Comparison of ENCODE assay signal across 8 mouse cellular contexts in the genomic region with DNA sequence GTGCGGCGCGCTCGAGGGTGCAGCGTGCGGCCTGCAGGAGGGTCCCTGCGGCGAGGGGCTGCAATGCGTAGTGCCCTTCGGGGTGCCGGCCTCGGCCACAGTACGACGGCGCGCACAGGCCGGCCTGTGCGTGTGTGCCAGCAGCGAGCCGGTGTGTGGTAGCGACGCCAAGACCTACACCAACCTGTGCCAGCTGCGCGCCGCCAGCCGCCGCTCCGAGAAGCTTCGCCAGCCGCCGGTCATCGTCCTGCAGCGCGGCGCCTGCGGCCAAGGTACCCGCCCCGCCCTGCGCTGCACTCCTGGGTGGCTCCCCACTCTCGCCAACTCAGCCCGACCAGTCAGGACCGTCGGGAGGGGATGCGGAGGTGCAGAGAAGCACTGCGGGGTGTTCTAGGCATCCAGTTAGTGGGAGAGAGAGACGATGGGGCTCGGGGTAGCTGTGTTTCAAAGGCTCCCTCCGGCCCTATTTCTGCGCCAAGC. TPM values are rescaled to one million over a fixed set of nuclear protein-coding genes. Genes with fewer than 3 reads are reported as not detected.
A peak's percentile ranks its signal among the peaks of the same experiment; 100 is the strongest.
DNase-seq lines count a peak whose midpoint lies in the region; ATAC-seq and TF ChIP-seq lines count a peak whose summit lies in the region.

No protein-coding gene starts in this region.

- H3K4me3 ChIP-seq in ES-Bruce4 (ENCODE audit: low read depth, low read length): peak overlapping the region; percentile 77
- H3K4me3 ChIP-seq in hindbrain, postnatal 0 days (ENCODE audit: low read length): peak overlapping the region; percentile 44
- H3K4me3 ChIP-seq in liver, embryonic 16.5 days (ENCODE audit: low read depth, low read length): peak overlapping the region; percentile 50
- H3K4me3 ChIP-seq in stomach, embryonic 14.5 days (ENCODE audit: low read depth, low read length): peak overlapping the region; percentile 54

- peak; percentile 56 for ATAC-seq in hindbrain, postnatal 0 days
- no peak for ATAC-seq in liver, embryonic 16.5 days (ENCODE audit: low read depth)
- no peak; the same call in 1 of the 2 replicates for ATAC-seq in stomach, embryonic 14.5 days (ENCODE audit: insufficient number of reproducible peaks, insufficient read depth, low FRiP score, low read depth)
- no peak for ATAC-seq in CD4-positive, CD25-positive, alpha-beta regulatory T cell, adult 4 months

- no peak for TF ChIP-seq POLR2A in ES-Bruce4 (IDR thresholded peaks at IDR 0.05; ENCODE audit: insufficient read depth, low read length)

- TF ChIP-seq EP300 in ES-Bruce4 (IDR thresholded peaks at IDR 0.05; ENCODE audit: insufficient read depth, low read depth, low read length): no peak

- peak; percentile 72 for DNase-seq in adrenal gland, postnatal 14 days
- DNase-seq in gastrocnemius, postnatal 10 days: peak; percentile 62
- DNase-seq in hindbrain, postnatal 0 days (ENCODE audit: low spot score): no peak
- no peak for DNase-seq in left cerebral cortex, adult 8-10 months (ENCODE audit: low spot score in 2 of 2)

- 2% methylated on average over 49 of the region's 49 CpGs for WGBS in hindbrain, postnatal 0 days
- 1% methylated on average over 46 of the region's 49 CpGs for WGBS in liver, embryonic 16.5 days (ENCODE audit: insufficient replicate concordance)
- WGBS in stomach, embryonic 14.5 days: under 1% methylated on average over 48 of the region's 49 CpGs

- H3K36me3 ChIP-seq in ES-Bruce4 (ENCODE audit: control insufficient read depth, insufficient read depth, low read length, poor library complexity, severe bottlenecking): no peaks in the 10 kb centered on the region
- H3K36me3 ChIP-seq in hindbrain, postnatal 0 days (ENCODE audit: insufficient read depth, low read length): no peaks in the 10 kb centered on the region
- no peaks in the 10 kb centered on the region for H3K36me3 ChIP-seq in liver, embryonic 16.5 days (ENCODE audit: control insufficient read depth, insufficient read depth)
- no peaks in the 10 kb centered on the region for H3K36me3 ChIP-seq in stomach, embryonic 14.5 days (ENCODE audit: control insufficient read depth, insufficient read depth, low read length)

- TF ChIP-seq CTCF in ES-Bruce4 (IDR thresholded peaks at IDR 0.05; ENCODE audit: low read depth, low read length): no peak
- TF ChIP-seq CTCF in hindbrain, postnatal 0 days (IDR thresholded peaks at IDR 0.05; ENCODE audit: low read depth): no peak

- H3K4me2 ChIP-seq in hindbrain, postnatal 0 days (ENCODE audit: low read depth, low read length): peak overlapping the region; percentile 64
- peak overlapping the region; percentile 57 for H3K4me2 ChIP-seq in liver, embryonic 16.5 days (ENCODE audit: low read depth, low read length)
- H3K4me2 ChIP-seq in stomach, embryonic 14.5 days (replicated peaks; ENCODE audit: low read depth, low read length): peak overlapping the region; percentile 84

- H3K4me1 ChIP-seq in ES-Bruce4 (ENCODE audit: control insufficient read depth, insufficient read depth, low read length): no peaks in the 10 kb centered on the region
- peaks cover 16% of the 10 kb centered on the region; the same call in 1 of the 2 replicates for H3K4me1 ChIP-seq in hindbrain, postnatal 0 days (ENCODE audit: insufficient read depth, low read length)
- no peaks in the 10 kb centered on the region for H3K4me1 ChIP-seq in liver, embryonic 16.5 days (ENCODE audit: control insufficient read depth, low read depth, low read length)
- peaks cover 13% of the 10 kb centered on the region for H3K4me1 ChIP-seq in stomach, embryonic 14.5 days (ENCODE audit: control insufficient read depth, insufficient read depth, low read length)

- peak overlapping the region; percentile 39 for H3K9ac ChIP-seq in ES-Bruce4 (ENCODE audit: low read depth, poor library complexity, severe bottlenecking)
- H3K9ac ChIP-seq in hindbrain, postnatal 0 days (replicated peaks; ENCODE audit: low read length): peak overlapping the region; percentile 43
- H3K9ac ChIP-seq in liver, embryonic 16.5 days (ENCODE audit: low read depth, low read length): no peak overlapping the region
- H3K9ac ChIP-seq in stomach, embryonic 14.5 days (replicated peaks; ENCODE audit: low read depth, low read length): 0 out of 2 replicates have a peak overlapping the region, but pooled peaks have one; percentile 14

- H3K27ac ChIP-seq in ES-Bruce4 (ENCODE audit: insufficient read depth, low read length): no peak overlapping the region
- peak overlapping the region; percentile 36; the same call in 1 of the 2 replicates for H3K27ac ChIP-seq in hindbrain, postnatal 0 days
- no peak overlapping the region for H3K27ac ChIP-seq in liver, embryonic 16.5 days (ENCODE audit: low read length)
- H3K27ac ChIP-seq in stomach, embryonic 14.5 days (ENCODE audit: low read length): no peak overlapping the region

- H3K9me3 ChIP-seq in ES-Bruce4 (replicated peaks; ENCODE audit: control insufficient read depth, insufficient read depth, low read length, poor library complexity, severe bottlenecking): no peaks in the 10 kb centered on the region
- H3K9me3 ChIP-seq in hindbrain, postnatal 0 days (ENCODE audit: low read length): no peaks in the 10 kb centered on the region
- no peaks in the 10 kb centered on the region for H3K9me3 ChIP-seq in liver, embryonic 16.5 days (replicated peaks; ENCODE audit: control insufficient read depth, low read length)
- H3K9me3 ChIP-seq in stomach, embryonic 14.5 days (ENCODE audit: control insufficient read depth, low read depth, low read length): no peaks in the 10 kb centered on the region

- 0 out of 2 replicates have a peak, but pooled peaks cover 7% of the 10 kb centered on the region for H3K27me3 ChIP-seq in ES-Bruce4 (ENCODE audit: control insufficient read depth, insufficient read depth, low read length, poor library complexity, severe bottlenecking)
- H3K27me3 ChIP-seq in hindbrain, postnatal 0 days (ENCODE audit: insufficient read depth, low read length): peaks cover 30% of the 10 kb centered on the region
- peaks cover 54% of the 10 kb centered on the region for H3K27me3 ChIP-seq in liver, embryonic 16.5 days (ENCODE audit: control insufficient read depth, insufficient read depth, low read depth, low read length)
- peaks cover 22% of the 10 kb centered on the region for H3K27me3 ChIP-seq in stomach, embryonic 14.5 days (ENCODE audit: control insufficient read depth, insufficient read depth, low read length)

RNA-seq across cellular contexts. Expression of a gene that starts 0.6 kb away (rescaled TPM):
- polyA plus RNA-seq in ES-Bruce4 (2011; ENCODE audit: insufficient read depth, insufficient read length, low read depth, missing spikeins): 33.2 and 34.2 TPM in 2 replicates
- 77.0 and 81.6 TPM in 2 replicates for total RNA-seq in adrenal gland, postnatal 14 days (2021)
- 100 to 1,000 TPM in 1 of 2 experiments, 10 to 100 TPM in 1; 93.5 to 103 TPM for total RNA-seq in gastrocnemius, postnatal 10 days (2021)
- total RNA-seq in hindbrain, postnatal 0 days (2014; rRNA removed): 58.0 and 58.7 TPM in 2 replicates
- polyA plus RNA-seq in hindbrain, postnatal 0 days (2015; fragmentation: Nextera tagmentation; extraction: Ambion mirVana): 49.4 and 55.0 TPM in 2 replicates
- 1.0 and 1.1 TPM in 2 replicates for polyA plus RNA-seq in liver, embryonic 16.5 days (2015; fragmentation: Nextera tagmentation; extraction: Ambion mirVana)
- polyA plus RNA-seq in stomach, embryonic 14.5 days (2014; fragmentation: Nextera tagmentation; extraction: Ambion mirVana): 10.2 and 14.7 TPM in 2 replicates
- not detected for polyA plus RNA-seq in CD4-positive, CD25-positive, alpha-beta regulatory T cell, adult 4 months (2017; shearing (Covaris generic))
- 100 to 1,000 TPM; 156 to 180 (median 161) TPM for total RNA-seq in left cerebral cortex, adult 8-10 months (2022)

Comparison
In these comparisons a context has a peak if more than half of its experiments do, and no peak if none do; other contexts are left out.
1. DNase-seq: peak in adrenal gland, postnatal 14 days (single experiment) and gastrocnemius, postnatal 10 days (single experiment); none in hindbrain, postnatal 0 days (single experiment) and left cerebral cortex, adult 8-10 months (0 of 2).
2. Peak in every context shown above with its lines, with median percentiles within 50 percentile points of each other: H3K4me3 ChIP-seq and H3K4me2 ChIP-seq.